Comparison of ENCODE assay signal across 30 mouse cellular contexts in genomic region chr1:93162588-93162987, GRCm38 (mm10). TPM values are rescaled to one million over a fixed set of nuclear protein-coding genes. Genes with fewer than 3 reads are reported as not detected.
"Had no signal": no experiment of that assay in that cellular context is flagged by ENCODE, and none has a peak within 500 bp of the region (broad histone marks: within the 10 kb centered on the region; RNA-seq: fewer than 3 reads in every experiment).

No protein-coding gene starts in this region.

- H3K4me2 ChIP-seq: heart, embryonic 12.5 days; hindbrain, embryonic 12.5 days; hindbrain, embryonic 14.5 days; intestine, embryonic 15.5 days; limb, embryonic 12.5 days had no signal

- DNase-seq: gastrocnemius, adult 2 months; gastrocnemius, postnatal 10 days; gastrocnemius, postnatal 25 days; heart, adult 18-20 months; heart, postnatal 10 days; heart, postnatal 4 days; kidney, adult 18-20 months; kidney, adult 8-10 months; kidney, postnatal 10 days; kidney, postnatal 25 days; kidney, postnatal 4 days had no signal

- H3K9ac ChIP-seq: heart, embryonic 12.5 days; hindbrain, embryonic 12.5 days; hindbrain, embryonic 14.5 days; intestine, embryonic 15.5 days; limb, embryonic 12.5 days had no signal

- ATAC-seq: hindbrain, embryonic 16.5 days; inflammation-experienced regulatory T-cells, adult 6 months; intestine, embryonic 15.5 days; intestine, postnatal 0 days had no signal

- H3K4me3 ChIP-seq: gastrocnemius, adult 2 months; heart, embryonic 10.5 days; heart, embryonic 12.5 days; hindbrain, embryonic 10.5 days; hindbrain, embryonic 12.5 days; intestine, embryonic 15.5 days; layer of hippocampus, adult 2 months; left cerebral cortex, adult 2 months; limb, embryonic 10.5 days; limb, embryonic 12.5 days had no signal

- H3K9me3 ChIP-seq: heart, embryonic 10.5 days; heart, embryonic 12.5 days; hindbrain, embryonic 10.5 days; hindbrain, embryonic 12.5 days; intestine, embryonic 15.5 days; limb, embryonic 10.5 days; limb, embryonic 12.5 days had no signal

- H3K4me1 ChIP-seq: hindbrain, embryonic 12.5 days had no signal

- H3K27me3 ChIP-seq: hindbrain, embryonic 12.5 days; intestine, embryonic 15.5 days; limb, embryonic 12.5 days had no signal

- H3K27ac ChIP-seq: gastrocnemius, adult 2 months; heart, embryonic 10.5 days; hindbrain, embryonic 10.5 days; hindbrain, embryonic 12.5 days; hindbrain, embryonic 14.5 days; intestine, embryonic 15.5 days; layer of hippocampus, adult 2 months; left cerebral cortex, adult 2 months; limb, embryonic 10.5 days; limb, embryonic 12.5 days had no signal

- H3K36me3 ChIP-seq: heart, embryonic 10.5 days; heart, embryonic 12.5 days; hindbrain, embryonic 10.5 days; hindbrain, embryonic 12.5 days; intestine, embryonic 15.5 days; limb, embryonic 10.5 days; limb, embryonic 12.5 days had no signal

RNA-seq across cellular contexts. Expression of gene 2310007B03Rik, which starts 1.8 kb away (rescaled TPM):
- polyA plus RNA-seq: frontal cortex, adult 2 months; heart, embryonic 12.5 days; inflammation-experienced regulatory T-cells, adult 6 months had no signal

RNA-seq across cellular contexts. Expression of gene Crocc2, which starts 5.9 kb away (rescaled TPM):
- polyA plus RNA-seq: inflammation-experienced regulatory T-cells, adult 6 months had no signal

RNA-seq across cellular contexts. Expression of gene Agxt, which starts 27.5 kb away (rescaled TPM):
- polyA plus RNA-seq: frontal cortex, adult 2 months; heart, embryonic 12.5 days; heart, embryonic 14.5 days; heart, embryonic 16.5 days; hindbrain, embryonic 10.5 days; hindbrain, embryonic 12.5 days; hindbrain, embryonic 14.5 days; hindbrain, embryonic 16.5 days; inflammation-experienced regulatory T-cells, adult 6 months; kidney, embryonic 14.5 days; kidney, embryonic 16.5 days; limb, embryonic 12.5 days; limb, embryonic 14.5 days had no signal
